Mouse (Mus musculus): ENCODE measurements at regions not wholly inside any gene's neighbourhood (a gene's known extent, or its start where the extent isn't known, plus 50 kb on each side); places are given as distances from the start of the nearest gene placed in this dataset.

GRCm38 (mm10) chr9:41668741-41669140 lies 455.4 kb downstream of the Sorl1 start:
- no peak for DNase-seq

GRCm38 (mm10) chr9:41665000-41665685 lies 459.0 kb downstream of the Sorl1 start:
- no peak for DNase-seq

- DNase-seq, result no peak
These were observed 463.5 kb downstream of the Sorl1 start for GRCm38 (mm10) chr9:41660576-41660975.

GRCm38 (mm10) chr9:41660011-41660410 lies 464.1 kb downstream of the Sorl1 start:
- no peak for DNase-seq

GRCm38 (mm10) chr9:41631564-41632205 lies 470.2 kb upstream of the Ubash3b start:
- no peak for DNase-seq

GRCm38 (mm10) chr9:41621341-41621740 lies 459.8 kb upstream of the Ubash3b start:
- DNase-seq, result no peak

- DNase-seq, result no peak
These were observed 452.5 kb upstream of the Ubash3b start for GRCm38 (mm10) chr9:41614002-41614401.

GRCm38 (mm10) chr9:41612802-41613550 lies 451.5 kb upstream of the Ubash3b start:
- no peak for DNase-seq

- no peak for DNase-seq
These were observed 450.9 kb upstream of the Ubash3b start for GRCm38 (mm10) chr9:41612452-41612795.

GRCm38 (mm10) chr9:41611534-41612451 lies 450.3 kb upstream of the Ubash3b start:
- peak; percentile 37 for DNase-seq

GRCm38 (mm10) chr9:41610347-41610746 lies 448.9 kb upstream of the Ubash3b start:
- DNase-seq, result no peak

- DNase-seq, result no peak
These were observed 444.6 kb upstream of the Ubash3b start for GRCm38 (mm10) chr9:41606136-41606535.

GRCm38 (mm10) chr9:41604916-41605315 lies 443.4 kb upstream of the Ubash3b start:
- DNase-seq, result no peak

- no peak for DNase-seq
These were observed 439.3 kb upstream of the Ubash3b start for GRCm38 (mm10) chr9:41600778-41601177.

- DNase-seq, result no peak
These were observed 438.4 kb upstream of the Ubash3b start for GRCm38 (mm10) chr9:41599874-41600273.

- no peak for DNase-seq
These were observed 434.3 kb upstream of the Ubash3b start for GRCm38 (mm10) chr9:41595749-41596148.

GRCm38 (mm10) chr9:41593998-41594397 lies 432.5 kb upstream of the Ubash3b start:
- no peak for DNase-seq

- no peak for DNase-seq
These were observed 431.6 kb upstream of the Ubash3b start for GRCm38 (mm10) chr9:41592900-41593690.

- DNase-seq, result no peak
These were observed 430.6 kb upstream of the Ubash3b start for GRCm38 (mm10) chr9:41592101-41592500.

- DNase-seq, result no peak
These were observed 428.7 kb upstream of the Ubash3b start for GRCm38 (mm10) chr9:41590164-41590563.

All from adrenal gland, adult 8-10 months (tissue).